Mouse (Mus musculus) bone marrow, adult 2 months (tissue): ENCODE results near the gene A230050P20Rik.

ENCODE experiments used
- CTCF ChIP-seq: fragments of 200-500 bp; IDR thresholded peaks from 2 replicates; pipeline ENCODE4 v1.5.1; 2011; ENCODE audit warnings: low read length, control low read depth; ENCODE audit not compliant: control insufficient read depth, insufficient read depth
- POLR2A ChIP-seq: fragments of 200-500 bp; IDR thresholded peaks from 2 replicates; pipeline ENCODE4 v1.6.1; 2011; ENCODE audit warnings: low read depth, mild to moderate bottlenecking, control low read depth, low read length, borderline replicate concordance; ENCODE audit not compliant: control insufficient read depth

DNA sequence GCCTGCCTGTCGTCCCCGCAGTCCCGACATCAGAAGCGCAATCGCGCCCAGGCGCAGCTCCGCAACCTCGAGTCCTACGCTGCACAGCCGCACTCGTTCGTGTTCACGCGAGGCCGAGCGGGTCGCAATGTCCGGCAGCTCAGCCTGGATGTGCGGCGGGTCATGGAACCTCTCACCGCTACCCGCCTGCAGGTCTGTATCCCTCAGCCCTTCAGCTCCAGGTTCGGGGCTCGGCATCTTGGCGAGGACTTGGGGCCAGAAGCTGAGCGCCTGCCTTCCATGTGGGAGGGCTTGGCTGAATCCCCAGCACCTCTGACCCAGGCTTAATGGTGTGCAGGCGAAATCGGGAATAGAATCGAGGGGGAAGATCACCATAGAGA is 19.9 kb downstream of the A230050P20Rik start:
- TF ChIP-seq POLR2A (no peak), CTCF (no peak)
